Mouse (Mus musculus) forebrain, embryonic 12.5 days (tissue): ENCODE measurements at regions not wholly inside any gene's neighbourhood (a gene's known extent, or its start where the extent isn't known, plus 50 kb on each side); places are given as distances from the start of the nearest gene placed in this dataset.

Experiments
- ATAC-seq: fragments of 200-750 bp; cut with Nextera tagmentation; 2 replicates; pipeline ENCODE4 v1.8.0; 2017; ENCODE audit warnings: moderate TSS enrichment; ENCODE audit not compliant: low FRiP score
- H3K27ac ChIP-seq: fragments of 300-500 bp; sonication (generic); 2 replicates; pipeline ENCODE4 v1.5.1; 2016; ENCODE audit warnings: mild to moderate bottlenecking
- H3K27me3 ChIP-seq: fragments of 300-500 bp; sonication (generic); 2 replicates; pipeline ENCODE4 v1.6.1; 2016; ENCODE audit warnings: mild to moderate bottlenecking
- H3K36me3 ChIP-seq: fragments of 300-500 bp; sonication (generic); replicated peaks from 2 replicates; pipeline ENCODE4 v1.6.1; 2016; ENCODE audit warnings: mild to moderate bottlenecking
- H3K4me1 ChIP-seq: fragments of 300-500 bp; sonication (generic); 2 replicates; pipeline ENCODE4 v1.6.1; 2016
- H3K4me2 ChIP-seq: fragments of 300-500 bp; sonication (generic); 2 replicates; pipeline ENCODE4 v1.6.1; 2016; ENCODE audit warnings: mild to moderate bottlenecking, moderate library complexity
- H3K4me3 ChIP-seq: fragments of 300-500 bp; sonication (generic); replicated peaks from 2 replicates; pipeline ENCODE4 v1.5.1; 2016; ENCODE audit warnings: mild to moderate bottlenecking
- H3K9ac ChIP-seq: fragments of 300-500 bp; sonication (generic); 2 replicates; pipeline ENCODE4 v1.6.1; 2016; ENCODE audit warnings: mild to moderate bottlenecking
- H3K9me3 ChIP-seq: fragments of 300-500 bp; sonication (generic); 2 replicates; pipeline ENCODE4 v1.6.1; 2016
- WGBS: fragments of 180-500 bp; shearing (Covaris S2); methylation state at CpG from one replicate; pipeline ENCODE4 v1.1.7; 2016; 5-methylcytosine and 5-hydroxymethylcytosine counted together

DNA sequence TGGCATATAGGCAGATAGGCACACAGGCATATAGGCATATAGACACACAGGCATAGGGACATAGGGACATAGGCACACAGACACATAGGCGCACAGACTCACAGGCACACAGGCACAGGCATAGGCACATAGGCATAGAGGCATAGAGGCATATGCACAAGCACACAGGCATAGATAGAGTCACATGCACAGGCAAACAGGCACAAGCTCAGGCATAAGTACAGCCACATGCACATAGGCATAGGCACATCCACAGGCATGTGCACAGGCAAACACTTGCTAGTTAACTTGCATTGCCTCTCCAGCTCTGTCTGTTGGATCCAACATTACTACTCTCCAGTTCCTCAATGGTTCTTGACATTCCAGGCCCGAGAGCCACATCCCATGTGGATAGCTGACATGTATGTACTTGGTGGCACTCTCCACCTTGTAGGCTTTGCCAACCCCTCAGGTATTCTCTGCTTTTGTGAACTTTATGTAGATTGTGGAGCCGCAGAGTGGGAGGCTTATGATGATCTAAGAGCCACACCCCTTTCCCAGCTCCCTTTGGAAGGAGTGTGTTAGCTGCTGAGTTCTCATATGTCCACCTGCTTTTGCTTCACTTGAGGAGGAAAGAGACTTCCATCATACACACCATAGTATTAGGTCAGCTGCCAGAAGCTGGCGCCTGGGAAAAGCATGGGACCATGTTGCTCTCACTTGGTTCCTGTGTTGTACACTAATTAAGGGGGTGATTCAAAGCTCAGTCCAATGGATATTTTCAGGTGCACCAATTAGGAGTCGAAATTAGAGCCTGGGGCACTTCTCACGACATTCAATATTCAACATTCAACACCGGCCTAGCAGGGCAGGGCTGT is 192.7 kb upstream of the Hhip start:
- peaks cover 10% of the 10 kb centered on the region for H3K4me1 ChIP-seq
- no peaks in the 10 kb centered on the region for H3K36me3 ChIP-seq
- H3K9ac ChIP-seq: no peak overlapping the region
- H3K9me3 ChIP-seq: no peaks in the 10 kb centered on the region
- 55% methylated on average over 7 of the region's 7 CpGs for WGBS
- no peak overlapping the region for H3K27ac ChIP-seq
- no peak overlapping the region for H3K4me3 ChIP-seq
- ATAC-seq: peak; percentile 67; the same call in 1 of the 2 replicates
- H3K4me2 ChIP-seq: no peak overlapping the region
- no peaks in the 10 kb centered on the region for H3K27me3 ChIP-seq

DNA sequence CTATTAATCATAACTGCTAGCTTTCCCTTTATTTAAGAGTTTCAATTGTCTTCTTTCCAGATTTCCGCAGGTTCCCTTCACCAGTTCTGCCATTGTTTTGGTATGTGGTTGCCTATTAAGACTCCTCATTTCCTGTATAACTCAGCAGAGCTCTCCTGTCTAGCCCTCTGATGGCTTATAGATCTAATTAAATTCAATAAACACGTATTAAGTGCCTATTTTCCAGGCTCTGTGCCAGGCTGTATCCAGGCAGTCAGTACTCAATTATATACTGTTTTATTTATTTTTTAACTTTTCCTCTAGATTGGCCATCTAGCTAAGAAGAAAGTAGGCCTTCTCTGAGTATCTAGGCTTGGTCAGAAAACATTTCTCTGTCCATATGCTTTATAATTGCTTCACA is 192.0 kb upstream of the Hhip start:
- Histone ChIP-seq H3K27me3 (no peaks in the 10 kb centered on the region), H3K27ac (no peak overlapping the region), H3K4me1 (peaks cover 10% of the 10 kb centered on the region), H3K9me3 (no peaks in the 10 kb centered on the region), H3K4me2 (no peak overlapping the region), H3K36me3 (no peaks in the 10 kb centered on the region), H3K9ac (no peak overlapping the region), H3K4me3 (no peak overlapping the region)
- no peak for ATAC-seq
- 55% methylated on average over 2 of the region's 2 CpGs for WGBS

DNA sequence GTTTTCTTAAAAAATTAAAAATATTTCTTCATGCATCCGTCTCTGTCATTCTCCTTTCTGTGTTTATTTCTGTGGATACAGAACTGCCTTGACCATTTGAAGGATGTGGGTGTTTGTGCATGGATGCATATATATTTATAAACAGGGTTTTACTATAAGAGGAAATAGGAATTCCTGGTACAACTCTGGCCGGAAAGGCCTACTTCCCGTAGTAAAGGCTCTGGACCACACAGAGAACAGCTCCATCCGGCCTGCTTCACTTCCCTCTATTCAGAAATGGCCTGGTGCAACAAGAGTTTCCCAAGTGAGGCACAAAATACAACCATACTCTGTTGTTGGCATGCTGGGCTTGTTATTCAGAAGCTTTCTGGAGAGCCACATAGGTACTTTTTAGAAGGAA is 182.1 kb upstream of the Hhip start:
- 92% methylated on average over 4 of the region's 4 CpGs for WGBS
- Histone ChIP-seq H3K4me3 (no peak overlapping the region), H3K27ac (no peak overlapping the region), H3K4me2 (no peak overlapping the region), H3K4me1 (no peaks in the 10 kb centered on the region), H3K36me3 (no peaks in the 10 kb centered on the region), H3K27me3 (no peaks in the 10 kb centered on the region), H3K9ac (no peak overlapping the region), H3K9me3 (no peaks in the 10 kb centered on the region)
- no peak for ATAC-seq

DNA sequence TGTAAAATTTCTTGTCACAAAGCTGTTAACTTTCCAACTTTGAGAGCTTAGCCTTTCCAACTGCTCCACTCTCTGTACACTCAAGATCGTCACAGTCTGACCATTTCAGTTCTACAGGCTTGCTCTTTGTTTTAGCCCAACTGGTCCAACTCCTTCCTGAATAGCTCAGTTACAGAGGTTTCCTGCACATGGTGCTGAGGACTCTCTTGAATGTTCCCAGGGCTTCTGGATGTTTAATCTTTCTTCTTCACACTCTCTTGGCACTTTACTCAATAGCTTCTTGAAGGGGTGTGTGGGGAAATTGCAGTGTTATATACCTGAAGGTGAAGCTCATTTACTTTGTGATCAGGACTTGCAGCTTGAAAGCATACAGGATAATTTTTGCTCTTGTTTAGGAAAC is 152.6 kb upstream of the Hhip start:
- Histone ChIP-seq H3K4me2 (no peak overlapping the region), H3K4me1 (peaks cover under 1% of the 10 kb centered on the region), H3K9ac (no peak overlapping the region), H3K27me3 (no peaks in the 10 kb centered on the region), H3K4me3 (no peak overlapping the region), H3K27ac (no peak overlapping the region), H3K9me3 (no peaks in the 10 kb centered on the region), H3K36me3 (no peaks in the 10 kb centered on the region)
- ATAC-seq: no peak
- WGBS: 88% methylated on average over 1 of the region's 1 CpGs

DNA sequence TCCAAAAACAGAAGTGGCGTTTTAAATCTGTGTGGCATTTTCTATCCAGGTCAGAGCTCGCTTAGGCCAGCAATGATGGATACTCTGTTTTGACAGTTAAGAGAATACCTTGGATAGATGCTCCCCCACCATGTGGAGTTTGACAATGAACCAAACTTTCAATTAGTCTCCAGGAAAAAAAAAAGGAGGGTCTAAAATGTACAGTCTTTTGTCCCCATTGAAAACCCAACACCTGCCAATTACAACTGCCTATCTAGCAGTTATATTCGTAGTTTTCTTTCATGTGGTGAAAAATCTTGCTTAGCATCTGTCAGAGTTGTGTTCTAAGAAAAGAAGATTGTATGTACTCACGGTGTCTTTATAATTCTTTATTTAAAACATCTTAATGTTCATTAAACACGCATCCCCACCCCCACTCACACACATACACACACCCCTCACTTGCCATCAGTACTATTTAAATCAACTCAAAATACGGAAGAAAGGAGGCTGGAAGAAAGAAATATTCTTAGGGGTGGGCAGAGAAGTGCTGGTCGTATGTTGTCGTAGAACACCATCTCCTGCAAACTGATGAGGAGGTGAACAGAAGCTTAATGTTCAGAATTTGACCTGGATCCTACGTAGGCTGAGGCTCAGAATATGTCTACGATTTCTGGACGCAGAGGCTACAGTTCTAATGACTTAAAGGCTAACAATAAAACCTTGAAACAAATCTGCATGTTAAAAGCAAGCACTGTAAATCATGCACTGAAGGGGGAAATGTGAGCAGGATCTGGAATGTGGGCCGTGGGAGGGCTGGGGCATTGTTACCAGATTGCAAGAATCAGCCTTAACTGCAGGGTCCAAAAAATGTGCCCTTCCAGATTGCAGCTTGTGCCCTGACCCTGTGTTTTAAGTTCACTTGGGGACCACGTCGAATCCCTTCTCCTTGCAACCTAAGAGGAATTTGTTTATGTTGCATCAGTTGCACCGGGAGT is 147.2 kb upstream of the Hhip start:
- Histone ChIP-seq H3K9me3 (no peaks in the 10 kb centered on the region), H3K4me2 (no peak overlapping the region), H3K36me3 (no peaks in the 10 kb centered on the region), H3K9ac (no peak overlapping the region), H3K4me1 (peaks cover 16% of the 10 kb centered on the region), H3K4me3 (no peak overlapping the region), H3K27ac (no peak overlapping the region), H3K27me3 (no peaks in the 10 kb centered on the region)
- WGBS: 45% methylated on average over 15 of the region's 15 CpGs
- ATAC-seq: peak; percentile 27; the same call in 1 of the 2 replicates

DNA sequence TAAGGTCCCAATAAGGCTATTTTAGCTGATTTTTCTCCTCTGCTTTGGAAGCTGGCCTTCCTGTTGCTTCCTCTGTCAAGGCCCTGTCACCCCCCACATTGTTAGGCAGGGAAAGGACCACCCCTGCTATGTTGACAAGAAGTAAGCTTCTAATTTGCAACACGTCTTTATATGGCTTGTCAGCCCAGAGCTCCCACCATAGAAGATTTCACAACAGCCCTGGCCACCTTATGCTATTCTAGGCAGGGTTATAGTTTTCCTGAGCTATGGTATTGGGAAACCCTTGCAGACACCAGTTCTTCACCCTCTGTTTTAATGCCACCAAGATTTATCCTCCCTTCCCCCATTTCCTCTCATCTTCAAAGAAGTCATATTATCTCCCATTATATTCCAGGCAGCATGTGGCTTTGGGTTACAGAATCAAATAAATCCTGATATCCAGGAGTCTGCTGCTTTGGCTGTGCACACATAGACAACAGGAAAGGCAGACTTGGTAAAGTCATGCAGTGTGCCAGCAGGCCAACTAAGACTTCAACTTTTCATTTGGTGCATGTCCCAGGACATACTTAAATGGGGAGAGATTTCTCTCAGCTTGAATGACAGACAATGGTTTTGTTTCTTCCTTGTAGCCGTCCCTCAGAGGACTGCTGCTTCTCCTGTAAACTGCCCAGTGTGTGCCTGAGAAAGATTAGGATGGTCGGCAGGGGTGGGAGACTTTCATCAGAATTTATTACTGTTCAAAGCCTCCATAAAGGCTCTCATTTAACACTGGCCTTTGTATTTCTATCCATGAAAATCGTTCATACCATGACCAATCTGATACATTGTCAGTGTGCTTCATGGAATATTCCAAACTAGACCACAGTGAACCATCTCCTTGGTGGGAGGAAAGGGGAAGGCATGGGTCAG is 146.2 kb upstream of the Hhip start:
- no peaks in the 10 kb centered on the region for H3K27me3 ChIP-seq
- H3K4me2 ChIP-seq: no peak overlapping the region
- H3K27ac ChIP-seq: no peak overlapping the region
- no peaks in the 10 kb centered on the region for H3K9me3 ChIP-seq
- 36% methylated on average over 4 of the region's 4 CpGs for WGBS
- H3K4me3 ChIP-seq: no peak overlapping the region
- ATAC-seq: peak; percentile 53; the same call in 1 of the 2 replicates
- peaks cover 16% of the 10 kb centered on the region for H3K4me1 ChIP-seq
- no peaks in the 10 kb centered on the region for H3K36me3 ChIP-seq
- no peak overlapping the region for H3K9ac ChIP-seq

DNA sequence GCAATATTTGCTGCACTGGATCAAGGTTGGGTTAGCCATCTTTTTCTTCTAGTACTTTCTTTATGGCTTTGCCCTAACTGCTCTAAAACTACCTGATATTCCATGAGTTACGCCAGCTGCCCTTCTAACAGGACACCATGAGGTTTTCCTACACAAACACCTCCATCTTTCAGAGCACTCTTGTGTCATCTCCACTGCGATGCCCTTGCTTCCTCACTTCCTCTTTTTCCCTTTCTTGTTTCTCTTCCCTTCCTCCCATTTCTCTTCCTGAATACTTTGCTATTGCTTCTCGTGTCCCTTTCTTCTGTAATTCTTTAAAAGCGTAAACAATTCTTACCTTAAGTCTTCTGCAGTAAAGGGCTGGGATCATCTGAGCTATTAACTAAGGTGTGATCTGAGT is 139.9 kb upstream of the Hhip start:
- Histone ChIP-seq H3K27me3 (no peaks in the 10 kb centered on the region), H3K36me3 (no peaks in the 10 kb centered on the region), H3K27ac (no peak overlapping the region), H3K4me3 (no peak overlapping the region), H3K4me2 (no peak overlapping the region), H3K9me3 (no peaks in the 10 kb centered on the region), H3K9ac (no peak overlapping the region), H3K4me1 (no peaks in the 10 kb centered on the region)
- no peak for ATAC-seq
- 92% methylated on average over 4 of the region's 4 CpGs for WGBS

DNA sequence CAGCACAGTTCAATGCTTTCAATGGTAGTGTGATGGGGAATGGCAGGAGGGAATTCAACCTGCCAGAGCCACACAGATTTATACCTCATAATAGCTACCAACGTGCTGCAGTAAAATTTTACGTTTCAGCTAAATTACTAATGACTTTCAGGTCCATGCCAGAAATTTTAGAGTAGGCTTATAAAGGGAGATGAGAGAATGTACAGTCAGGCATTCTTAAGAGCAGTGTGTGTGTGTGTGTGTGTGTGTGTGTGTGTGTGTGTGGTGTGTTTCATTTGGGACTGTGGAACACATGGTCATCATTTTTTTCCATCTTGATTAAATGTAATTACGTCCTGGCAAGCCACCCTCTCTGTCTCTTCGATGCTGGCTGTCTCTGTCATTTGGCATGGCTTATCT is 132.7 kb upstream of the Hhip start:
- Histone ChIP-seq H3K9me3 (no peaks in the 10 kb centered on the region), H3K27ac (no peak overlapping the region), H3K36me3 (no peaks in the 10 kb centered on the region), H3K4me1 (no peaks in the 10 kb centered on the region), H3K9ac (no peak overlapping the region), H3K27me3 (no peaks in the 10 kb centered on the region), H3K4me2 (no peak overlapping the region), H3K4me3 (no peak overlapping the region)
- WGBS: 88% methylated on average over 4 of the region's 4 CpGs
- ATAC-seq: no peak

DNA sequence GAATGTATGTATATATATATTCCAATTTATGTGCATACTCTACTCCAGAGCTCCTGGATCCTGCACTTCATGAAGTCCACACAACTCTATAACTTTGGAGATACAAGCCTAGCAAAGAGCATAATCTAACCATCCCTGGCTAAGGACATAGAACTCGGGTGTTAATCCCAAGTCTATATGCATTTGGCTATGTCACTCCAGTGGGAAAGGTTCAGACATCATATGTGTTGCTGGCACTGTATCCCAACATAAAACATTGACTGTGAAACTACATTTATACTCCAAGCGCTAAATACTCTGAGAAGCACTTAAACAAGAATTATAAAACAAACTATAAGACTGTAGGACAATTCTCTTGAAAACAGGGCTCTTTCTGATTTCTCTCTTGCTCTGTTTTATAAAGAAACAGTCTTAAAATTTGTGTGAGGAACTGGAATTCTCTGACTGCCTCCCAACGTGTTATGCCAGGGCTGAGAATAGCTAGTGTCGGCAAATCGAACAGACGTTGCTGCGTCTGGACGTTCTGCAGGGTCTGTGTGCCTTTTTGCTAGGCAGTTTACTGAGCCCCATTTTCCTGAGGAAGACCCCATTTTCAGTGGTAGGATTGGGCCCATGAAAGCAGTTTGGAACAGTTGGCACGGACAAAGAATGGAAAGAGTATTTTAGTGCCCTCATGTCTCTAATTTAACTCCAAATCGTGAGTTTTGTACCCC is 132.1 kb upstream of the Hhip start:
- Histone ChIP-seq H3K4me2 (no peak overlapping the region), H3K4me3 (no peak overlapping the region), H3K9me3 (no peaks in the 10 kb centered on the region), H3K36me3 (no peaks in the 10 kb centered on the region), H3K27me3 (no peaks in the 10 kb centered on the region), H3K4me1 (no peaks in the 10 kb centered on the region), H3K27ac (no peak overlapping the region), H3K9ac (no peak overlapping the region)
- 87% methylated on average over 10 of the region's 10 CpGs for WGBS
- ATAC-seq: no peak

DNA sequence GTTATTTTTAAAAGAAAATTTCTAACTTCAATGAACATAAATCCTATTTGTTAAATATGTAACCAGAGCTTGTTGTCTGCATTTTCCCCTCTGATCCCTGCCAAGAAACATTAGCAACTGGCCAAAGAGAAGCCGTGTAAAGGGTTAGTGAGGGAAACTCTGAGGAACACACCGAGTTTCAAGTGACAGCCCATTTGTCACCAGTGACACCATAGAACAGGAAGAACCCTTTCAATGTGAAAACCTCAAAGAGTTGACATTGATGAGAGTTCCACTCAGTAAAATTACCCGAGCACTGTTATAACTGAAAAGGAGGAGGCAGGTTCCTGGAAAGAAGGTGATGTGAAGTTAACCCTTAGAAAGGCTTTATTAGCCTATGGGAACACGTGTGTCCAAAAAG is 127.5 kb upstream of the Hhip start:
- WGBS: 70% methylated on average over 4 of the region's 4 CpGs
- H3K4me3 ChIP-seq: no peak overlapping the region

DNA sequence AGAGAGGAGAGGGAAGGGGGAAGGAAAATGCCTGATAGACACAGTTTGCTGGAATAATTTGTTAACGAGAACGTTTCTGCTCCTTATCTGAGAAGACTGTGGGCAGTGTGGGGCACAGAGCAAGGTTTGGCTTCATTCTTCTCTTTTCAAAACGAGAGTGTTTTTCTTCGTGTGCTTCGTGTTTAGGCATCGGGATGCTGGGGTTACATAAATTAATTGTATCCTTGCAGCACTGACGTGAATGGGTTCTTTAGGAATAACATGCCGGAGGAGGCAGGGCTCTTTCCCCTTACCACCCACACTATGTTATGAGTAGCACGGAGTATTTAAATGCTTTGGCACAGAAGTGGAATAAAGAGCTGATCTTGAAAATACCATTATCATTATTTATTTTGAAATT is 110.9 kb upstream of the Hhip start:
- Histone ChIP-seq H3K27ac (no peak overlapping the region), H3K4me3 (no peak overlapping the region), H3K9ac (no peak overlapping the region), H3K9me3 (no peaks in the 10 kb centered on the region), H3K4me2 (no peak overlapping the region), H3K36me3 (no peaks in the 10 kb centered on the region), H3K27me3 (no peaks in the 10 kb centered on the region), H3K4me1 (no peaks in the 10 kb centered on the region)
- 53% methylated on average over 9 of the region's 9 CpGs for WGBS
- no peak for ATAC-seq

More for the DNA sequence above, 127.5 kb upstream of the Hhip start:
- Histone ChIP-seq H3K9ac (no peak overlapping the region), H3K27me3 (no peaks in the 10 kb centered on the region), H3K4me1 (no peaks in the 10 kb centered on the region), H3K27ac (no peak overlapping the region), H3K36me3 (no peaks in the 10 kb centered on the region), H3K4me2 (no peak overlapping the region), H3K9me3 (no peaks in the 10 kb centered on the region)
- no peak for ATAC-seq
